Mouse (Mus musculus): ENCODE results near the gene Med8.

Med8 gene

GRCm38 (mm10) chr4:118409142-118409900 is at the start of gene Med8, which contains the start of gene Szt2:
TSS of gene Med8 (plus strand) at chr4:118409337.
TSS of gene Szt2 (minus strand) at chr4:118409273.
- peak; percentile 97 for DNase-seq (ENCODE audit: low read depth)

- peak; percentile 76 for DNase-seq (ENCODE audit: low read depth)
These were observed 49.0 kb upstream of the Med8 start for GRCm38 (mm10) chr4:118359896-118360720.

- no peak for DNase-seq (ENCODE audit: low read depth)
These were observed 47.7 kb upstream of the Med8 start for GRCm38 (mm10) chr4:118361451-118361850.

GRCm38 (mm10) chr4:118362879-118363278 is 46.3 kb upstream of the Med8 start:
- no peak for DNase-seq (ENCODE audit: low read depth)

- DNase-seq (ENCODE audit: low read depth) = no peak
These were observed 45.2 kb upstream of the Med8 start for GRCm38 (mm10) chr4:118363985-118364384.

GRCm38 (mm10) chr4:118364641-118365040 is 44.5 kb upstream of the Med8 start:
- DNase-seq (ENCODE audit: low read depth) = no peak

- no peak for DNase-seq (ENCODE audit: low read depth)
These were observed 43.1 kb upstream of the Med8 start for GRCm38 (mm10) chr4:118365991-118366390.

- DNase-seq (ENCODE audit: low read depth) = no peak
These were observed 41.6 kb upstream of the Med8 start for GRCm38 (mm10) chr4:118367551-118367950.

- no peak for DNase-seq (ENCODE audit: low read depth)
These were observed 40.5 kb upstream of the Med8 start for GRCm38 (mm10) chr4:118368616-118369015.

- DNase-seq (ENCODE audit: low read depth) = no peak
These were observed 37.3 kb upstream of the Med8 start for GRCm38 (mm10) chr4:118371822-118372221.

- no peak for DNase-seq (ENCODE audit: low read depth)
These were observed 33.1 kb upstream of the Med8 start for GRCm38 (mm10) chr4:118375999-118376398.

GRCm38 (mm10) chr4:118383271-118383670 is 25.9 kb upstream of the Med8 start:
- no peak for DNase-seq (ENCODE audit: low read depth)

GRCm38 (mm10) chr4:118387316-118387715 is 21.8 kb upstream of the Med8 start:
- no peak for DNase-seq (ENCODE audit: low read depth)

- no peak for DNase-seq (ENCODE audit: low read depth)
These were observed 19.0 kb upstream of the Med8 start for GRCm38 (mm10) chr4:118390146-118390545.

GRCm38 (mm10) chr4:118394505-118394904 is 14.6 kb upstream of the Med8 start:
- no peak for DNase-seq (ENCODE audit: low read depth)

GRCm38 (mm10) chr4:118395289-118395688 is 13.8 kb upstream of the Med8 start:
- no peak for DNase-seq (ENCODE audit: low read depth)

GRCm38 (mm10) chr4:118396433-118396832 is 12.7 kb upstream of the Med8 start:
- no peak for DNase-seq (ENCODE audit: low read depth)

GRCm38 (mm10) chr4:118398400-118398799 is 10.7 kb upstream of the Med8 start:
- no peak for DNase-seq (ENCODE audit: low read depth)

GRCm38 (mm10) chr4:118401421-118401820 is 7.7 kb upstream of the Med8 start:
- DNase-seq (ENCODE audit: low read depth) = no peak

GRCm38 (mm10) chr4:118401918-118402317 is 7.2 kb upstream of the Med8 start:
- DNase-seq (ENCODE audit: low read depth) = no peak

GRCm38 (mm10) chr4:118402701-118403100 is 6.4 kb upstream of the Med8 start:
- DNase-seq (ENCODE audit: low read depth) = no peak

GRCm38 (mm10) chr4:118410871-118411270 is 1.7 kb downstream of the Med8 start:
- DNase-seq (ENCODE audit: low read depth) = no peak

- DNase-seq (ENCODE audit: low read depth) = no peak
These were observed 4.4 kb downstream of the Med8 start for GRCm38 (mm10) chr4:118413553-118413952.

All from induced T-regulatory cell, adult 2 months (primary cell).